Mouse (Mus musculus) kidney, adult 2 months (tissue): Measurements from ENCODE around the gene March1. TPM values are rescaled to one million over a fixed set of nuclear protein-coding genes. Genes with fewer than 3 reads are reported as not detected.

Experiments used
- DNase-seq: peaks from one replicate; pipeline ENCODE4 v3.0.0; 2021
- H3K27ac ChIP-seq: fragments of 200-500 bp; 2 replicates; pipeline ENCODE4 v1.5.1; 2012; ENCODE audit warnings: low read depth, low read length, control low read depth, inconsistent platforms; ENCODE audit not compliant: insufficient read depth
- H3K27me3 ChIP-seq: fragments of 200-500 bp; replicated peaks from 2 replicates; pipeline ENCODE4 v1.6.1; 2012; ENCODE audit warnings: mild to moderate bottlenecking, moderate library complexity, low read length, inconsistent platforms; ENCODE audit not compliant: control insufficient read depth, insufficient read depth
- H3K36me3 ChIP-seq: fragments of 200-500 bp; 2 replicates; pipeline ENCODE4 v1.6.1; 2012; ENCODE audit warnings: mild to moderate bottlenecking, moderate library complexity, low read length, inconsistent platforms; ENCODE audit not compliant: control insufficient read depth, insufficient read depth
- H3K4me1 ChIP-seq: fragments of 200-500 bp; 2 replicates; pipeline ENCODE4 v1.6.1; 2011; ENCODE audit warnings: low read length; ENCODE audit not compliant: control insufficient read depth, insufficient read depth
- H3K4me3 ChIP-seq: fragments of 200-500 bp; 2 replicates; pipeline ENCODE4 v1.5.1; 2011; ENCODE audit warnings: mild to moderate bottlenecking, low read depth, low read length, control low read depth; ENCODE audit not compliant: insufficient read depth
- CTCF ChIP-seq: fragments of 200-500 bp; conservative IDR thresholded peaks from 2 replicates; pipeline ENCODE4 v1.5.1; 2011; ENCODE audit warnings: low read depth, mild to moderate bottlenecking, control low read depth, low read length, moderate library complexity, mixed read lengths; ENCODE audit not compliant: insufficient read depth, insufficient read length
- POLR2A ChIP-seq: fragments of 200-500 bp; IDR thresholded peaks from one replicate; pipeline ENCODE4 v1.6.1; 2011; ENCODE audit warnings: low read depth, low read length, control low read depth
- WGBS: fragments of 180-500 bp; shearing (Covaris S2); methylation state at CpG from one replicate; pipeline ENCODE4 v1.1.7; 2018; 5-methylcytosine and 5-hydroxymethylcytosine counted together
- polyA plus RNA-seq: library from polyadenylated mRNA; depleted of rRNA; stranded (reverse); fragments of >200 nt; gene quantifications from 2 replicates; pipeline ENCODE4 v1.2.3, GENCODE M21; 2012; rRNA removed

The March1 gene
- 0.67 and 1.6 TPM in 2 replicates for polyA plus RNA-seq

- no peak within 1 kb of the TSS for H3K4me3 ChIP-seq
- no peak within 1 kb of the TSS for H3K27ac ChIP-seq
- no peaks in the 10 kb centered on the region for H3K36me3 ChIP-seq
- TF ChIP-seq CTCF = no peak
- TF ChIP-seq POLR2A = no peak
- H3K27me3 ChIP-seq = no peaks in the 10 kb centered on the region
- no peaks in the 10 kb centered on the region for H3K4me1 ChIP-seq
- WGBS = 3% methylated on average over 23 of the region's 23 CpGs
- DNase-seq = no peak
These were observed at the start of gene March1 for GRCm38 (mm10) chr8:65617871-65618751. March1 (plus strand) TSS chr8:65617900.

GRCm38 (mm10) chr8:65586909-65587308 lies 30.8 kb upstream of the March1 start:
- TF ChIP-seq CTCF = no peak
- TF ChIP-seq POLR2A = no peak
- Histone ChIP-seq H3K27ac (no peak overlapping the region), H3K4me3 (no peak overlapping the region), H3K27me3 (no peaks in the 10 kb centered on the region), H3K4me1 (no peaks in the 10 kb centered on the region), H3K36me3 (no peaks in the 10 kb centered on the region)
- DNase-seq = no peak
- 35% methylated on average over 1 of the region's 1 CpGs for WGBS

GRCm38 (mm10) chr8:65603241-65603640 lies 14.5 kb upstream of the March1 start:
- DNase-seq = no peak
- 48% methylated on average over 2 of the region's 2 CpGs for WGBS
- Histone ChIP-seq H3K4me1 (no peaks in the 10 kb centered on the region), H3K27ac (no peak overlapping the region), H3K27me3 (no peaks in the 10 kb centered on the region), H3K36me3 (no peaks in the 10 kb centered on the region), H3K4me3 (no peak overlapping the region)
- TF ChIP-seq POLR2A = no peak
- TF ChIP-seq CTCF = no peak

- TF ChIP-seq CTCF (no peak), POLR2A (no peak)
- H3K4me3 ChIP-seq = no peak overlapping the region
- no peak for DNase-seq
- no peaks in the 10 kb centered on the region for H3K4me1 ChIP-seq
- H3K36me3 ChIP-seq = no peaks in the 10 kb centered on the region
- H3K27me3 ChIP-seq = no peaks in the 10 kb centered on the region
- no peak overlapping the region for H3K27ac ChIP-seq
- WGBS = 61% methylated on average over 2 of the region's 2 CpGs
These were observed 8.2 kb upstream of the March1 start for GRCm38 (mm10) chr8:65609509-65609908.

GRCm38 (mm10) chr8:65618966-65619365 lies 1.3 kb downstream of the March1 start:
- H3K27ac ChIP-seq = no peak overlapping the region
- no peak for TF ChIP-seq POLR2A
- no peak for TF ChIP-seq CTCF
- no peaks in the 10 kb centered on the region for H3K27me3 ChIP-seq
- no peak for DNase-seq
- H3K4me3 ChIP-seq = no peak overlapping the region
- H3K36me3 ChIP-seq = no peaks in the 10 kb centered on the region
- 40% methylated on average over 7 of the region's 7 CpGs for WGBS
- no peaks in the 10 kb centered on the region for H3K4me1 ChIP-seq

DNA sequence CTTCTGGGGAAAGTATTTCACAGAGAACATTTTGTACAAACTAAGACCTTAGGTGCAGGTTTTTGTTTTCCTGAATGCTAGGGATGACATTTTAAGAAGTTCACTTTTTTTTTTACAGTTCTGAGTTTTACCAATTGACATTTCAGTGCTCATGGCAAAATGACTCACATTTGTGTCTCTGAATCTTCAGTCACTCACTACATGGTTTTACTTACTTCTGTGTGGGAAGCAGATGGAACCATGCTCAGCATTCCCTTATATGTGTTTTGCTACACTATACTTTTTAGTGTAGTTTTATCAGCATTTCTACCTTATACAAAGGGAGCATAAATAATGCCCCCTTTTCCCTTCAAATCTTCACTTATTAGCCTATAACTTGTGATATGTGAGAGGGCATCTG lies 27.2 kb downstream of the March1 start:
- H3K27ac ChIP-seq = no peak overlapping the region
- H3K36me3 ChIP-seq = no peaks in the 10 kb centered on the region
- TF ChIP-seq CTCF = no peak
- no peak for TF ChIP-seq POLR2A
- no peaks in the 10 kb centered on the region for H3K4me1 ChIP-seq
- H3K27me3 ChIP-seq = no peaks in the 10 kb centered on the region
- no peak for DNase-seq
- H3K4me3 ChIP-seq = no peak overlapping the region

GRCm38 (mm10) chr8:65645502-65645901 lies 27.8 kb downstream of the March1 start:
- no peaks in the 10 kb centered on the region for H3K36me3 ChIP-seq
- no peaks in the 10 kb centered on the region for H3K4me1 ChIP-seq
- DNase-seq = no peak
- no peaks in the 10 kb centered on the region for H3K27me3 ChIP-seq
- no peak for TF ChIP-seq POLR2A
- no peak for TF ChIP-seq CTCF
- no peak overlapping the region for H3K27ac ChIP-seq
- WGBS = 65% methylated on average over 1 of the region's 1 CpGs
- H3K4me3 ChIP-seq = no peak overlapping the region
